Mouse (Mus musculus): ENCODE data around the gene Fchsd2.
A peak's percentile ranks its signal among the peaks of the same experiment; 100 is the strongest.

Gene Fchsd2

GRCm38 (mm10) chr7:101092618-101093017, at the start of gene Fchsd2:
TSS of gene Fchsd2 (plus strand) at chr7:101092863.
- DNase-seq (ENCODE audit: extremely low spot score), result no peak

- DNase-seq (ENCODE audit: extremely low spot score), result no peak
Observed at GRCm38 (mm10) chr7:101043846-101044541, 48.7 kb upstream of the Fchsd2 start.

GRCm38 (mm10) chr7:101048247-101048646, 44.4 kb upstream of the Fchsd2 start:
- no peak for DNase-seq (ENCODE audit: extremely low spot score)

GRCm38 (mm10) chr7:101049326-101050087, 43.2 kb upstream of the Fchsd2 start:
- no peak for DNase-seq (ENCODE audit: extremely low spot score)

- DNase-seq (ENCODE audit: extremely low spot score), result no peak
Observed at GRCm38 (mm10) chr7:101050724-101051550, 41.7 kb upstream of the Fchsd2 start.

- peak; percentile 70 for DNase-seq (ENCODE audit: extremely low spot score)
Observed at GRCm38 (mm10) chr7:101051551-101052221, 41.0 kb upstream of the Fchsd2 start.

GRCm38 (mm10) chr7:101053136-101053535, 39.5 kb upstream of the Fchsd2 start:
- no peak for DNase-seq (ENCODE audit: extremely low spot score)

GRCm38 (mm10) chr7:101057309-101057708, 35.4 kb upstream of the Fchsd2 start:
- no peak for DNase-seq (ENCODE audit: extremely low spot score)

GRCm38 (mm10) chr7:101059188-101059587, 33.5 kb upstream of the Fchsd2 start:
- DNase-seq (ENCODE audit: extremely low spot score), result no peak

GRCm38 (mm10) chr7:101060476-101060875, 32.2 kb upstream of the Fchsd2 start:
- no peak for DNase-seq (ENCODE audit: extremely low spot score)

GRCm38 (mm10) chr7:101061381-101061780, 31.3 kb upstream of the Fchsd2 start:
- peak; percentile 80 for DNase-seq (ENCODE audit: extremely low spot score)

GRCm38 (mm10) chr7:101062246-101062645, 30.4 kb upstream of the Fchsd2 start:
- no peak for DNase-seq (ENCODE audit: extremely low spot score)

- DNase-seq (ENCODE audit: extremely low spot score), result no peak
Observed at GRCm38 (mm10) chr7:101063523-101063922, 29.1 kb upstream of the Fchsd2 start.

GRCm38 (mm10) chr7:101064697-101065688, 27.7 kb upstream of the Fchsd2 start:
- no peak for DNase-seq (ENCODE audit: extremely low spot score)

- DNase-seq (ENCODE audit: extremely low spot score), result no peak
Observed at GRCm38 (mm10) chr7:101066009-101066408, 26.7 kb upstream of the Fchsd2 start.

GRCm38 (mm10) chr7:101066650-101067346, 25.9 kb upstream of the Fchsd2 start:
- no peak for DNase-seq (ENCODE audit: extremely low spot score)

- DNase-seq (ENCODE audit: extremely low spot score), result no peak
Observed at GRCm38 (mm10) chr7:101067521-101067920, 25.1 kb upstream of the Fchsd2 start.

- no peak for DNase-seq (ENCODE audit: extremely low spot score)
Observed at GRCm38 (mm10) chr7:101069271-101069670, 23.4 kb upstream of the Fchsd2 start.

GRCm38 (mm10) chr7:101070406-101070805, 22.3 kb upstream of the Fchsd2 start:
- no peak for DNase-seq (ENCODE audit: extremely low spot score)

GRCm38 (mm10) chr7:101071020-101071419, 21.6 kb upstream of the Fchsd2 start:
- no peak for DNase-seq (ENCODE audit: extremely low spot score)
